Mouse (Mus musculus) urinary bladder, postnatal 14 days (tissue): ENCODE measurements around the gene Slc25a51.

Source experiments
- DNase-seq: peaks from one replicate; pipeline ENCODE4 v3.0.0; 2021; ENCODE audit warnings: low spot score

Gene Slc25a51

DNA sequence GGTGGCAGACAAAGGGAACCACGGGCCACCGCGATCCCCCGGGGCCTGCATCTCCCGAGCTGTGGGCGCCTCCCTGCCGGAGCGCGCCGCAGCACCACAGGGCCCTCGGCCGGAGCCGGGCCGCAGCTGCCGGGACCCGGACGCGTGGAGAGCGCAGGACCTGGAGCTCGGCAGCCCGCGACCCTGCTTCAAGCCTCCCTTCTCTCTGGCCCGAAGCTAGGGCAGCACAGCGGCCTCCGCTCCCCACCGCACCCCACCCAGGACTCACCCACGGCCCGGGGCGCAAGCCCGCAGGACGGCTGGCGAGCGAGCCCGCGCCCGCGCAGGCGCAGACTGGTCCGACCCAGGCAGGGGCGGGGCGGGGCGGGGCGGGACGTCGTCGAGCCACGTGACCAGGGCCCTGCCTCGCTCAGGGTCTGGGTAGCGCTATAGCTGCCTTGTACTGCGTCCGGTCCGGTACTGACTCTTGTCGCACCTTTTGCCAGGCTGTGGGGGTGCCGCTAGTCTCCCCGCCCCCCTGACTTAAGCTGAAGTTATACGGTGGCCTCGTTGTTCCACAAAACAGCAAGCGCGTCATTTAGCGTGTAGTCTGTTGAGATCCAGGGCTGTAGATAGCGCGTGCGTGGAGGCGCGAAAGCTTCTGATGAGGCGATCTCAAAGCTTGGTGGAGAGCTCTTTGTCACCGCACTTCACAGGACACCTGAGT is at the start of gene Slc25a51:
TSS of gene Slc25a51 (minus strand) at position 340 of the 706 bp plus-strand sequence.
- peak; percentile 85 for DNase-seq

DNA sequence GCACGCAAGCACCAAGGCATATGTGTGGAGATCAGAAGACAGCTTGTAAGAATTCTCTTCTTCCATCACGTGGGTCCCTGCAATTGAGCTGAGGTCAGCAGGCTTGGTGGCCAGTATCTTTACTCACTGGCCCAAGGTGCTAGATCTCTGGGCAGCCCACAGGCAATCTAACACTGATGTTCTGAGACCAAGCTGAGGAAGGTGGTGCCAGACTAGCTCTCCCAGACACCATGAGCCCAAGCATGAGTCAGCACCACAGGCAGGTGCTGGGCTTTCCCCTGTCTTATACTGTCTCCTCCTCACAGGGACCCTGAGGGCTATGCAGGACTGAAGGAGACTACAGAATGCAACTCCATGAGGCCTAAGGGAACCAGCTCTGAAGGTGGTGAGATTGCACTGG is 49.0 kb upstream of the Slc25a51 start:
- no peak for DNase-seq

DNA sequence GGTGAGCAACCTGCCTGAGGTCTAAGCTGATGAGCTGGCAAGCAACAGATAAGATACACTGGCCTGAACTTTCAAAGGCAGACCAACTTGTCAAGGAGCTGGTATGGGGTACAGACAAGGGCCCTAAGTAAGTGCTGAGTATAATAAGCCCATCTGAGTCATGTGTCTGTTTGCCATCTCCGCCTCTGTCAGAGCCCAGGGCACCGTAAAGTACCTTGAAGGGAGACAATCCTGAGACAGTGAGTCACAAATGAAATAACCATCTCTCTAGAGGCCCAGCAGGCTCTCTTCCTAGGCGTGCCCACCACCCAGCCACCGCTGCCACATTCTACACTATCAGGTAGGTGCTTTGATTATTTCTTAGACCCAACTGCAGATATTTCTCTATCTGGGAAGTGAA is 46.4 kb upstream of the Slc25a51 start:
- no peak for DNase-seq

DNA sequence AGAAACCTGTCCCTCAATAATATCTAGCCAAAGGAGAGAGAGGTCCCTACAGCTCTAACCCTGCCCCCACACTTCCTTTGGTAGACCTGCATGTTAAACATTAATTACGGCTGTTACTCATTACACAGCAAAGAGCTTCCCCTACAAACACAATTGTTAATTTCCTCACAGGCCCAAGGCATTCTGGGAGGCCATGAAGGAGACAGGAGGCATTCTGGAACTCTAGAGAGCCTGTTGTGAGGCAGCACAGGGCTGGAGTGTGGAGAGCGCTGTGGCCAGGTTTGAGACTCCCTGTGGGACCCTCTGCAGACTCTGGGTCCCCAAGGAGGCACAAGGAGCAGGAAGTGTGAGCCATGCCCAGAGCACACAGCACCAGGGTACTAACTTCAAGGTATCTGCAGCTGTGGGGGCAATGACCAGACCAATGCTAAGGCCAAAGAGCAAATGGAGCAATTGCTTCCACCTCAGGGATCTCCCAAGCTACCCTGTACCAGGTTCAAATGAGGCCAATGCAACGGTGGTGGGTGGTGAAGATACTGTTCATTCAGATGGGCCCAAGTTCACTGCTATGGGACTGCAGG is 44.8 kb upstream of the Slc25a51 start:
- DNase-seq, result peak; percentile 62

DNA sequence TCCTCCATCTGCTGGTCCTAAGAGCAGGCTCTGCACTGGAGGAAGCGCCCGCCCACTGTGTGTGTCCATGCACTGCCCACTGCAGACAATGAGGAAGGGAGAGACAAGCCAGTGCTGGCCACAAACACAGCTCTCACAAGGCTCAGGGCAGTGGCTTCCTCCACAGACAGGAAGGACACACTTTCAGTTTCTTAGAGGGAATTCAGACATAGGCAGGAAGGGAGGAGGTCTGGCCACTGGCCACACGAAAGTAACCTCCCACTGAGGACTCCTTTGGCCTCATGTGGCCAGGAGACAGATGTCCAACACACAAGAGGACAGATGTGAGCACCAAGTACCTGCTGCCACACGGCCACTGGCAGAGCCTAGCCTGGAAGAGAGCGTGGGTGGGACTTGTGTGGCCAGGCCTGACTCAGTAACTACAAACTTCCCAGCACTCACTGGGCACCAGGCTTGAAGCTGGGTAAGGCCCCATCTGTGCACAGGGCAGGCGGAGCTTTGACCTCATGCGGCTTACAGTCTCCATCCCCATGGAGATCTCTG is 44.1 kb upstream of the Slc25a51 start:
- DNase-seq, result peak; percentile 41

DNA sequence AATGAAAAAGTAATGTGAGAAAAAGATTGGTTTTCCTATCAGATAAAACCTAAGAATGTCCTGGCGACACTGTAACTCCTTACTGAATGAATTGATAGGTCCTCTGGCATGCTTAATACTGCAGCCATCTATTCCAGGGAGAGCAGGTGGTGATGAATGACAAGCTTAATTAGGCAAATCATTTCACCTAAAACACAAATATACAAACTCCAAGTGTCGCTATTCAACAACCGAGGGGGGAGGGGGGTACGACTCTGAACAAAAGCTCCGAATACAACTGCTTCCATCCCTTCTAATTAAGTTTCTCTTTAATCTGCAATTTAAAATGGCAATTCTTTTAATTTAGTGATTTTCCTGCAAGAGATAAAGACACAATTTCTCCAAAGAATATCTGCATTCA is 40.4 kb upstream of the Slc25a51 start:
- no peak for DNase-seq

DNA sequence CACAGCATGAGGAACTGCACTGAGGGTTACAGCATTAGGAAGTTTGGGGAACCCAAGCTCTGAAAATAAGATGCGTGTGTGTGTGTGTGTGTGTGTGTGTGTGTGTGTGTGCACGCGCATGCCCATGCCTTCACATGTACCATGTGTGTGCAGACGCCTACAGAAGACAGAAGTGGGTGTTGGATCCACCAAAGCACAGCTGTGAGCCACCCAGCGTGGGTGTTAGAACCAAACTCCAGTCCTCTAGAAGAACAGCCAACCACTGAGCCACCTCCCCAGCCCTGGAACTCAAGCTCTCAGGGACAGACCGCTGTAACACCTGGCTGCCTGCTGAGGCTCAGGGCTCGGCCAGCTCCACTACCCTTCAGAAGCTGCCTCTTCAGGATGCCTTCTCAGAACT is 39.9 kb upstream of the Slc25a51 start:
- no peak for DNase-seq

DNA sequence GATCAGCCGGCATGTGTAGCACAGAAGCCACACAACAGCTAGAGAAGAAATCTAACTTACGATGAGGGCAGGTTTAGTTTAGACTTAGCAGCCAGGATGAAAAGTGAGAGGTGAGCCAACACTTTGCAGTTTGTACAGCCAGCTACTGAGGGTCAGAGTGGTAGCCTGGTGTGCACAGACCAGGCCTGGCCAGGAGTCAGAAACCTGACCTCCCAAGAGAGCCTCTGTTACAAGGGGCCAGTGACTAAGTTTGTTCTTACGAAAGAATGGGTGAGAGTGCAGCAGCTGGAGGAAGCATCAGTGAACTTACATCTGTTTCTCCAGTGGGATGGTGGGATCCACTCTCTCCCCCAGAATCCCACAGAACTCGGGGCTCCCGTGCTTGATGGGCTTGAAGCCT is 38.6 kb upstream of the Slc25a51 start:
- no peak for DNase-seq

DNA sequence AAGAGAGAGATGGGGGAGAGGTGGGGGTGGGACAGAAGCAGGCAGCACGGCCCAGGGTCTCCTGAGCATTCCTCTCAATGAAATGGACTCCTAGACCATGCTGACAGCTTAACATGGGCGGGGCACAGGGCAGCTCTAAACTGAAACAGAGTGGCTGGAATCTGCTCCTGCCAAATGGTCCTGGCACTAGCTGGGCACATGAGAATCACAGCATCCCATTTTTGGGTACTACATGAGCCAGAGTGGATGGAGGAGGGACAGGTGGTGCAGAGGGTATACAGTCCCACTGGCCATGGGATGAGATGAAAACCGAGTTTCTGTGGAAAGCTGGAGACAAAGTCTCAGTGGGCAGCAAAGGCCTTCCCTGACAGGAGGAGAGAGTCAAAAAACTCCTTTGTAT is 36.7 kb upstream of the Slc25a51 start:
- no peak for DNase-seq

DNA sequence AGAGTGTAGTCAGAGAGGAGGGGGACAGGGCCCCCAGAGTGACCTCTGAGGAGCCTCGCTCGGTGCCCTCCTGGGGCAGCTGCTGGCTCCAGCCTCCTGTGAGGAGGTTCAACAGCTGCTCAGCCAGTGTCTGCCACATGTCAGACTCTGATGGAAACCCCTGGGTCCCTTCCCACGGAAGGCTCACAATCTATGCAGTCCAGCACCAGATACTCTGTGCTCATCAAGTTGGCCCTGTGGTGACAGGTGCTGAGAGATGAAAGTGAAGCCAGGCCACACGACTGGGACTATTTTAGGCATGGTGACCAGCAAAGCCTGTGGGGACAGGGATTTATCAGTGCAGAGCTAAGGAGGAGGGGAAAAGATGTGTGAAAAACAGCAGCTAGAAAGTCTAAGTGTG is 36.2 kb upstream of the Slc25a51 start:
- no peak for DNase-seq

DNA sequence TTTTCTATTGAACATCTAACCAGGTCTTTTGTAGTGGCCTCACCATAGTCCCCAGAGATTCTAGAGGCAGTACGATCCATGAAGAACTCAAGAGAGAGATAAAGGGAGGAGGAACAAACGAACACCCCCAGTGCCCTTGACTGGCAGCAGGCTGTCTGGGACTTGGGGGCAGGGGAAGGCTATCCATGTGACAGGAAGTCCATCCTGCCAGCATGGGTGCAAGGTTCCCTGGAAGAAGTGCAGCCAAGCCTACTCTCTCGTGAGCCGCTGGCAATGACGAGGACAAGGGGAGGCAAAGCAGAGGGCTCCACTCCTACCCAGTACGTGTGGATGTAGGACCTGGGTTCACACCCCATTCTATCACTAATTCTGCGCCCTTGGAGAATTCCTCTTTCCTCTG is 35.1 kb upstream of the Slc25a51 start:
- no peak for DNase-seq

DNA sequence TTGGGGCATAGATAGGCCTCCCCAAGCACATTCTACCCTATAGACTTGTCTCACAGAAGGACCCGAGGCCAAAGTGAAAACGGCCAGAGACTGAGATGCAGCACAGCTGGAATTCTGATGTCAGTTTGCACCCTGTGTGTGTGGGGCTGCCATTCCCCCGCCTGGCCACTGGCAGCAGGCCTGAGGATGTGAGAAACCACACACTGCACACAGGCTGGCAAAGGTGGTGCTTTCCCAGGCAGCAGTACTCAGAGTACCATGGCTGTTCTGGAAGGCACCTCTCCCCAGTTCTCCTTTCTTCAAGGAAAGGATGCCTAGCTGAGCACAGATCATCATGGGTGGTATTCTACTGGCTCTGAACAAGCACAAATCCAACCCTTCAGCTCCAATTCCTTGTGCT is 33.7 kb upstream of the Slc25a51 start:
- DNase-seq, result no peak

DNA sequence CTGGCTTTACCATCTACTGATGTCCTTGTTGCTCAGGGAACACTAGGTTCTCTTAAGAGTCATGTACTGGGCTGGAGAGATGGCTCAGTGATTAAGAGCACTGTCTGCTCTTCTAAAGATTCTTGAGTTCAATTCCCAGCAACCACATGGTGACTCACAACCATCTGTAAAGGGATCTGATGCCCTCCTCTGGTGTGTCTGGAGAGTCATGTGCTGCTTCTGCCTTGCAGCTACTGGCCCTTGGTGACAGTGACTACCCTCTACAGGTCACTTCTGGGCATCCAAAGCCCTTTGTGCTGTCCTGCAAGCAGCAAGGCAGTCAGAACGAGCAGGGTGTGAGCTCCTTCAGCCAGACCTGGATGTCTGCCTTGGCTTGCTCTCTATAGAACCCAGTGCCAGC is 33.2 kb upstream of the Slc25a51 start:
- no peak for DNase-seq

DNA sequence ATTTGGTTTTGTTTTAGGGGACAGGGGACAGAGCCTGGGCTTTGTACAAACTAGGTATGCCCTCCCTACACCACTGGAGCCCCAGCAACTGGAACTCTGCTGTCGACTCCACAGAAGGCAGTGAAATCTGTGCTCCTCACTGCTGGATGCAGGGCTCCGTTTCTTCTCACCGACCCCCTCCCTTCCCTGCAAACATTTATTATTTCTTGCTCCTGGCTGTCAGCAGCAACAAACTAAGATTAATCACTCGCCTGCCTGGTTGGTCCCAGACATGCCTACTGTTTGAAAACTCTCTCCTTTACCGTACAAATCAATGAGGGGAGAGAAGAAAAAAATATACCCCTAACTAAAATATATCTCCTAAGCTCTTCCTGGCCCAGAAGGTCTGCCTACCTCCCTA is 30.7 kb upstream of the Slc25a51 start:
- no peak for DNase-seq

DNA sequence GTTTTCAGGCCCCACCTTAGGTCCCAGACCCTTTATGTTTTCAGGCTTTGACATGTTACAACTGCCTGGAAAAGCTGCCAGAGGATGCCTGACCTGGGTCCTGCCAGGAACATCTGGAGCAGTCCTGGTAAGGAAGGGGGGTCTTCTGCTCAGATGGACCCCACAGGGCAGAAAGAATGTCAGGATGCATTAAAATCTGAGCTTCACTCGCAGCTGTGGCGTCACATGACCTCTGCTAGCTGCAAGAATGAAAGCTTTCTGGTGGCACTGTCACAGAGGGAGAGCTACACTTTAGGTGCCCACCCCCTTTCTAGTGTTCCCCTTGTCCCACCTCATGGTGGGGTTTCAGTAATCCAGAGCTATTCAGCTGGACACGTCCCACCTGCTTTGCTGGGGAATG is 28.4 kb upstream of the Slc25a51 start:
- DNase-seq, result no peak

DNA sequence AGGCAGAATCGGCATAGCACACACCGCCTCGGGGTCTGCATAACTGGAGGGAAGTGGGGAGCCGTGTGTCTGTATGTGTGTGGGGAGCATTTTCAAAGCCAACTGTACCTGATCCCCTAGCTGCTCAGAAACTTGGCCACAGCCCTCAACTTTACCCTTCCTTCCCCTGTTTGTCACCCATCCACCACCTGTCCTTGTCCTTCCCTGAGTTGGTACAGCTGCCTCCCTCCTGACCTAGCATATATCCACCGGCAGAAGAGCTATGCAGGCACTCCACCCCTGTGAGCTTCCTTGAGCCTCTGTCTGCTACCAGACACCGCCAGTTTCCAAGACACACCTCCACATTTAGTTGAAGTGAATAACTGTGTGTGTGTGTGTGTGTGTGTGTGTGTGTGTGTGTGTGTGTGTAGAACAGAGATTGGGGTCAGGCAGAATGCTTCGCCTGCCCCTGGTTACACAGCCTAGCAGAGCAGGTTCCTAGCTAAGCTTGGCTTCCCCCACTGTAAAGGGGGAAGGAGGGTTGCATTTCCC is 27.9 kb upstream of the Slc25a51 start:
- no peak for DNase-seq

DNA sequence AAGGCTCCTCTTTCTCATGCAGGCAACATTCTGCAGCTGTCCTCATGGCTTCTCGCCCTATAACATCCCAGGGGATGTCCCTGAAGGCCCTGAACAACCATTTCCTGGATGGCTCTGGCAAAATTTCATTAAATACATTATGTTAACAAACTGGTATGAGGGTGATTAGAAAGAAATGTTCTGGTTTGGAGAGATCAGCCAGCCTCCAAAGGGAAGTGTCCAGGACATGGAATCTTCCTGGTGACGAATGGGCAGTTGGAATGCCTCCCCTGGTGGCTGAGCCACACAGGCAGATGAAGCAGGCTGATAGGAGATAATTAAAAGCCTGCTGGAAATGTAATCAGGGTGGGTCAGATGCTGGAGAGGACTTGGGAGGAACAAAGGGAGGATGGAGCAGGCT is 27.3 kb upstream of the Slc25a51 start:
- DNase-seq, result no peak

DNA sequence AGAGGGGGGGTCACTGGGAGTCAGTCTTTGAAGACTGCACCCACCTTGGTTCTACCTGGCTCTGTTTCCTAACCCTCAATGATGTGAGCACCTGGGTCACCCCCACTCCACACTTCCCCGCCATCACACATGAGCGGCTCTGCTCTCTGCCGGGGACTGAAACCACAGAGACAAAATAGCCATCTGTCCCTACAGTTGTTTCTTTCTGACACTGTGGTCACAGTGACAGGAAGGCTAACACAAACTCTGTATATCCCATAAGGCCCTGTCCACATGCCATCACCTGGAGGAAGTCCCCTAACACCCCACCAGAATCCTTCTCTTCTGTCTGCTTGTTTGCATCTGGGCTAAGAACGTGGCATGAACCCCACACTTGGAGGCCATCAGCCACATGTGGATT is 26.1 kb upstream of the Slc25a51 start:
- DNase-seq, result no peak

DNA sequence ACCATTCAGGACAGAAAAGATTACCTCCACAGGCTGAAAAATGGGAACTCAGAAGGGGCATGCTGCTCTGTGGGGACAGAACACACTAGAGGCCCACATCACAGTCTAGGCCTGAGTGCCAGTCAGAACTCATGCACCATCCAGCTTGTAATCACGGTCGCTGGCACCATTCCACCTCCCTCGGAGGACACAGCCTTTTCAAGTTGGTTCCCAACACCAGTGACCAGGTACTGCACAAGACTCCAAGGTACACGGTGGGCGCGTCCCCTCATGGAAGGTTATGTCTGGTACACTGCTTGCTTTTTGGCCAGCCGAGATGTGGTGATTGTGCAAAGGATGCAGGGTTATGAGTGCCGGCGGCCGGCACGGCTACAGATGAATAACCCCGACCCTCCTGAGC is 25.5 kb upstream of the Slc25a51 start:
- DNase-seq, result no peak

DNA sequence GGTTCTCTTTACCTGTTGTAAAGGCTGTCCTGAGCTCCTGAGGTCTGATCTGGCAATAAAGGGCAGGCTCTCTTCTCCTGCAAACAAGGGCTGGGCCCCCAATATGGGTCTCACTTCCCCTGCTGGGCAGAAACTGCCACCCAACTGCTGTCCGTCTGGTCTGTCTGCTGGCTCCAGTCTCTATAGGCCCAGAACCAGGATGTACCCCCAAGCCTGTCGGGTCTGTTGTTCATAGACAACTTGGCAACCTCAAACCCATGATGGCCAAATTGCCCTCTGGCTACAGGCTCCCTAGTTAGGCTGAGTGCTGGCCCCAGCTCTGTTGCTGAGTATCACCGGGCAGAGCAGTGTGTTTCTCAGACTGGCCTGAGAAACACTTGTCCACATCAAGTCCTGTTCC is 23.2 kb upstream of the Slc25a51 start:
- no peak for DNase-seq

DNA sequence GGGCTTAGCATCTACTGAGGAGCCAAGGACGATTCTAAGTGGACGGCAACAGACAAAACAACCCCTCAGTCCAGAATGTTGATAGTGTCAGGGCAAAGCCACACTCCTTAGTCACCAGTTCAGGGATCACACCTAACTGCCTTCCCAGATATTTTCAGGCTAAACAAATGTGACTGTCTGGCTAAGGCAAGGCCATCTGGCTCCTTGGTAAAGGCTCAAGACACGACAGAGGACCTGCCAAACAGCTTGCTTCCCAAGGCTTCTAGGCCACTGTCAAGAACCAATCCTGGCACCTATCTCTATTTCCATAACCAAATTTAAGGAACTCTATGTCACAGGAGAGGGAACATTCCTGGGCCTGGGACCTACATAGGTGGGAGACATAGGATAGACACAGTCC is 22.8 kb upstream of the Slc25a51 start:
- no peak for DNase-seq

DNA sequence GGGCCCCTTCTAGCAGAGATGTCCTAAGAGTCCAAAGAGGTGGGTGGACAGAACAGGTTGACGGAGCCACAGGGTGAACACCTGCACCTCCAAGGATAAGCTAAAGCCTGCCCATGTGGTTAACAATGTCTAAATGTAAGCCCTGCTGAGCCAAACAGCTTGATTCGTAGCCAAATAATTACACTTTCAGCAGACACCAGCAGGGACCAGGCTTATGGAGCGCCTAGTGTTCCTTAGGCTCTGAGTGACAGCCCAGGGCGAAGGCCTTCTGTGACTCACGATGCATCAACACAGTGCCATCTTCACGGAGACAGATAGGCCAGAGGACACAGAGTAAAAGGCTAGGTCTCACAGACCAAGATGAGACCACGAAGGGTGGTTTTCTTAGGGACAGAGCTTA is 20.9 kb upstream of the Slc25a51 start:
- no peak for DNase-seq

DNA sequence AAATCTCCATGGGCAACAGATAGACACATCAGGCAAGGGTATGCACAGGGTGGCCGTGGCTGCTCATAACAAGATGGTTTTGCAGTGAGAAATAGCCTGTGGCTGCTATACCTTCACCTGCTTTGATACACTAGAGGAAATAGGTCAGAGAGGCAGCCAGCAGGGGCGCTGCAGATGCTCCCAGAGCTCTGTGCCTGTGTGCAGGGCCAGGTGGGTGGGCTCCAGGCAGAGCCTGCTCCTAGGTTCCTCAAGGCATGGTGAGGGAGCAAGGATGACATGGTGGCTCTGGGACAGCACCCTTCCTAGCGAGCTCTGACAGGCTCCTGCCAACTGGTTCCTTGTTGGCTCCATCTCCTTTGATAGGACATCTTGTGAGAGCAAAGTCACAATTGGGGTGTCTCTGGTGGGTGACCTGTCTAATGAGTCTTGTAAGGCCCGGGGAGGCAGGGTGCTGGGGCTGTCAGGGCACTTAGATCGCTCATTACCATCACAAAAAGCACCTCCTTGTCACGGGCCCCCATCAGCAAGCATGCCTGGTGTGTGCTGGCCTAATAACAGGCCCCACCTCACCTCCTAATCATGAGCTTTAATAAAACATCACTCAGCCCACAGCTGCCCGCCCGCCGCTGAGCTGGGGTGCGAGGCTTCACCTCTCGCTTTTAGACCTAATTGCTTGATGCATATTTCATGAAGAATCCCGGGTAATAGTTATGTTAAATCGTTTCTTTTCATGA is 18.3 kb upstream of the Slc25a51 start:
- no peak for DNase-seq
